Mouse (Mus musculus) MEL (cell line): ENCODE results near the gene Frmd4a. TPM values are rescaled to one million over a fixed set of nuclear protein-coding genes. Genes with fewer than 3 reads are reported as not detected.

Experiments used
- DNase-seq: peaks from one replicate; pipeline ENCODE4 v3.0.0; 2011; ENCODE audit warnings: low read depth, low spot score
- H3K27ac ChIP-seq: 2 replicates; pipeline ENCODE4 v1.5.1; 2012; ENCODE audit warnings: low read depth, mild to moderate bottlenecking, control low read depth, low read length, moderate library complexity; ENCODE audit not compliant: control insufficient read depth
- H3K27me3 ChIP-seq, 2 experiments: fragments of 150-350 bp in 1 of 2; sonication (generic) in 1 of 2; 2 replicates each; pipeline ENCODE4 v1.6.1; 2012; ENCODE audit warnings: low read length in 2 of 2, mild to moderate bottlenecking in 2 of 2, improper control_type of control experiment in 1 of 2, moderate library complexity in 1 of 2; ENCODE audit not compliant: insufficient read depth in 2 of 2, control insufficient read depth in 1 of 2
- H3K36me3 ChIP-seq, 2 experiments: 2 replicates each; pipeline ENCODE4 v1.6.1; 2012 to 2014; ENCODE audit warnings: low read length in 2 of 2, improper control_type of control experiment in 1 of 2, inconsistent platforms in 1 of 2, mild to moderate bottlenecking in 1 of 2; ENCODE audit not compliant: insufficient read depth in 2 of 2, control insufficient read depth in 1 of 2
- H3K4me1 ChIP-seq, 2 experiments: fragments of 150-350 bp in 1 of 2; sonication (generic) in 1 of 2; 2 replicates each; pipeline ENCODE4 v1.6.1; 2012; ENCODE audit warnings: low read length in 2 of 2, improper control_type of control experiment in 1 of 2, mild to moderate bottlenecking in 1 of 2; ENCODE audit not compliant: insufficient read depth in 2 of 2, control insufficient read depth in 1 of 2
- H3K4me3 ChIP-seq, 2 experiments: fragments of 150-350 bp in 1 of 2; sonication (generic) in 1 of 2; 2 replicates each; pipeline ENCODE4 v1.5.1; 2012; ENCODE audit warnings: low read depth in 2 of 2, low read length in 2 of 2, mild to moderate bottlenecking in 2 of 2, moderate library complexity in 2 of 2, control low read depth in 1 of 2, improper control_type of control experiment in 1 of 2; ENCODE audit not compliant: control insufficient read depth in 1 of 2, insufficient read depth in 1 of 2
- H3K79me2 ChIP-seq: 2 replicates; pipeline ENCODE4 v1.6.1; 2012; ENCODE audit warnings: mild to moderate bottlenecking, low read length, moderate library complexity; ENCODE audit not compliant: control insufficient read depth, poor library complexity, insufficient read depth
- H3K9ac ChIP-seq: 2 replicates; pipeline ENCODE4 v1.6.1; 2012; ENCODE audit warnings: low read depth, mild to moderate bottlenecking, control low read depth, low read length, moderate library complexity; ENCODE audit not compliant: control insufficient read depth, poor library complexity, severe bottlenecking
- H3K9me3 ChIP-seq: fragments of 150-350 bp; sonication (generic); replicated peaks from 2 replicates; pipeline ENCODE4 v1.6.1; 2012; ENCODE audit warnings: mild to moderate bottlenecking, low read length, improper control_type of control experiment, moderate library complexity; ENCODE audit not compliant: insufficient read depth
- BHLHE40 ChIP-seq: IDR thresholded peaks from 2 replicates; pipeline ENCODE4 v1.6.1; 2012; ENCODE audit warnings: low read depth, mild to moderate bottlenecking, inconsistent platforms, low read length, improper control_type of control experiment, borderline replicate concordance
- CHD1 ChIP-seq: IDR thresholded peaks from 2 replicates; pipeline ENCODE4 v1.6.1; 2012; ENCODE audit warnings: low read depth, mild to moderate bottlenecking, inconsistent platforms, low read length, improper control_type of control experiment
- CTCF ChIP-seq, 3 experiments: IDR thresholded peaks in 2 of 3; conservative IDR thresholded peaks in 1 of 3; 2 replicates each; pipeline ENCODE4 v1.5.1; 2011 to 2012; ENCODE audit warnings: low read length in 3 of 3, low read depth in 2 of 3, mild to moderate bottlenecking in 2 of 3, improper control_type of control experiment in 1 of 3, inconsistent platforms in 1 of 3, mixed read lengths in 1 of 3, moderate library complexity in 1 of 3; ENCODE audit not compliant: control insufficient read depth in 1 of 3, insufficient read depth in 1 of 3, poor library complexity in 1 of 3, severe bottlenecking in 1 of 3
- E2F4 ChIP-seq: IDR thresholded peaks from 2 replicates; pipeline ENCODE4 v1.6.1; 2011; ENCODE audit warnings: low read depth, low read length, improper control_type of control experiment, borderline replicate concordance
- ELF1 ChIP-seq: IDR thresholded peaks from 2 replicates; pipeline ENCODE4 v1.6.1; 2014; ENCODE audit warnings: low read depth, mild to moderate bottlenecking, inconsistent platforms, low read length, improper control_type of control experiment, moderate library complexity
- EP300 ChIP-seq, 2 experiments: IDR thresholded peaks; 2 replicates each; pipeline ENCODE4 v1.6.1; 2011; ENCODE audit warnings: improper control_type of control experiment in 2 of 2, low read length in 2 of 2, low read depth in 1 of 2, mild to moderate bottlenecking in 1 of 2
- ETS1 ChIP-seq: IDR thresholded peaks from 2 replicates; pipeline ENCODE4 v1.6.1; 2012; ENCODE audit warnings: low read depth, mild to moderate bottlenecking, inconsistent platforms, low read length, improper control_type of control experiment, moderate library complexity
- GABPA ChIP-seq: IDR thresholded peaks from 2 replicates; pipeline ENCODE4 v1.6.1; 2012; ENCODE audit warnings: low read depth, mild to moderate bottlenecking, inconsistent platforms, low read length, improper control_type of control experiment, moderate library complexity
- HCFC1 ChIP-seq: IDR thresholded peaks from 2 replicates; pipeline ENCODE4 v1.6.1; 2012; ENCODE audit warnings: low read depth, mild to moderate bottlenecking, inconsistent platforms, low read length, improper control_type of control experiment, moderate library complexity
- JUND ChIP-seq: IDR thresholded peaks from 2 replicates; pipeline ENCODE4 v1.6.1; 2011; ENCODE audit warnings: low read depth, mild to moderate bottlenecking, improper control_type of control experiment, low read length
- MAFK ChIP-seq: IDR thresholded peaks from 2 replicates; pipeline ENCODE4 v1.6.1; 2011; ENCODE audit warnings: low read depth, mild to moderate bottlenecking, low read length, improper control_type of control experiment, borderline replicate concordance
- MAX ChIP-seq: IDR thresholded peaks from 2 replicates; pipeline ENCODE4 v1.6.1; 2011; ENCODE audit warnings: low read length, improper control_type of control experiment
- MAZ ChIP-seq: IDR thresholded peaks from 2 replicates; pipeline ENCODE4 v1.6.1; 2012; ENCODE audit warnings: low read depth, mild to moderate bottlenecking, inconsistent platforms, low read length, improper control_type of control experiment
- MXI1 ChIP-seq: IDR thresholded peaks from 2 replicates; pipeline ENCODE4 v1.6.1; 2011; ENCODE audit warnings: mild to moderate bottlenecking, low read depth, low read length, improper control_type of control experiment
- MYB ChIP-seq: IDR thresholded peaks from 2 replicates; pipeline ENCODE4 v1.6.1; 2011; ENCODE audit warnings: mild to moderate bottlenecking, low read depth, low read length, improper control_type of control experiment
- MYC ChIP-seq: IDR thresholded peaks from 2 replicates; pipeline ENCODE4 v1.6.1; 2011; ENCODE audit warnings: low read depth, mild to moderate bottlenecking, low read length, improper control_type of control experiment, moderate library complexity
- NELFE ChIP-seq: IDR thresholded peaks from 2 replicates; pipeline ENCODE4 v1.6.1; 2011; ENCODE audit warnings: low read depth, low read length, improper control_type of control experiment
- POLR2A ChIP-seq, 2 experiments: IDR thresholded peaks; 2 replicates each; pipeline ENCODE4 v1.6.1; 2011 to 2012; ENCODE audit warnings: low read length in 2 of 2, mild to moderate bottlenecking in 2 of 2, control low read depth in 1 of 2, improper control_type of control experiment in 1 of 2, low read depth in 1 of 2, moderate library complexity in 1 of 2; ENCODE audit not compliant: control insufficient read depth in 1 of 2, insufficient read depth in 1 of 2, poor library complexity in 1 of 2
- POLR2AphosphoS2 ChIP-seq: IDR thresholded peaks from 2 replicates; pipeline ENCODE4 v1.6.1; 2011; ENCODE audit warnings: low read length, improper control_type of control experiment
- SIN3A ChIP-seq: IDR thresholded peaks from 2 replicates; pipeline ENCODE4 v1.6.1; 2012; ENCODE audit warnings: low read length, improper control_type of control experiment, inconsistent platforms
- SMC3 ChIP-seq: IDR thresholded peaks from 2 replicates; pipeline ENCODE4 v1.6.1; 2011; ENCODE audit warnings: low read depth, low read length, improper control_type of control experiment
- TAL1 ChIP-seq: IDR thresholded peaks from 2 replicates; pipeline ENCODE4 v1.6.1; 2012; ENCODE audit warnings: mild to moderate bottlenecking, inconsistent platforms, low read length, moderate library complexity, mixed read lengths
- TBP ChIP-seq: IDR thresholded peaks from 2 replicates; pipeline ENCODE4 v1.8.0; 2011; ENCODE audit warnings: low read depth, low read length, improper control_type of control experiment
- TCF12 ChIP-seq: IDR thresholded peaks from 2 replicates; pipeline ENCODE4 v1.6.1; 2014; ENCODE audit warnings: low read depth, mild to moderate bottlenecking, inconsistent platforms, low read length, improper control_type of control experiment, moderate library complexity
- USF1 ChIP-seq: IDR thresholded peaks from 2 replicates; pipeline ENCODE4 v1.6.1; 2014; ENCODE audit warnings: low read depth, mild to moderate bottlenecking, inconsistent platforms, low read length, improper control_type of control experiment, moderate library complexity
- USF2 ChIP-seq, 2 experiments: IDR thresholded peaks; 2 replicates each; pipeline ENCODE4 v1.6.1; 2011 to 2012; ENCODE audit warnings: improper control_type of control experiment in 2 of 2, low read length in 2 of 2, borderline replicate concordance in 1 of 2, inconsistent platforms in 1 of 2, low read depth in 1 of 2, mild to moderate bottlenecking in 1 of 2; ENCODE audit not compliant: insufficient read depth in 1 of 2
- ZC3H11A ChIP-seq: IDR thresholded peaks from 2 replicates; pipeline ENCODE4 v1.6.1; 2012; ENCODE audit warnings: low read depth, mild to moderate bottlenecking, inconsistent platforms, low read length, improper control_type of control experiment
- ZKSCAN1 ChIP-seq: IDR thresholded peaks from 2 replicates; pipeline ENCODE4 v1.6.1; 2012; ENCODE audit warnings: low read depth, mild to moderate bottlenecking, inconsistent platforms, low read length, improper control_type of control experiment, moderate library complexity
- ZMIZ1 ChIP-seq: IDR thresholded peaks from 2 replicates; pipeline ENCODE4 v1.6.1; 2012; ENCODE audit warnings: low read depth, mild to moderate bottlenecking, inconsistent platforms, low read length, improper control_type of control experiment, moderate library complexity
- ZNF384 ChIP-seq: IDR thresholded peaks from 2 replicates; pipeline ENCODE4 v1.6.1; 2012; ENCODE audit warnings: low read depth, mild to moderate bottlenecking, inconsistent platforms, low read length, improper control_type of control experiment
- polyA plus RNA-seq, 2 experiments: library from polyadenylated mRNA; stranded (reverse) in 1 of 2; unstranded in 1 of 2; fragments of >175 nt in 1 of 2; fragments of >200 nt in 1 of 2; gene quantifications; 2 replicates each; pipeline versions ENCODE4 v1.2.1 to v1.2.4; 2012; ENCODE audit warnings: low replicate concordance in 2 of 2, low read depth in 1 of 2; ENCODE audit not compliant: insufficient read length in 2 of 2, insufficient read depth in 1 of 2, missing spikeins in 1 of 2
- total RNA-seq: library from RNA; depleted of rRNA; stranded (reverse); fragments of 300-350 nt; gene quantifications from 2 replicates; pipeline ENCODE4 v1.2.3, GENCODE M21; 2012

The Frmd4a gene
- total and polyA plus RNA-seq, 3 experiments: 6.4 to 14.4 TPM; not detected in 1

DNA sequence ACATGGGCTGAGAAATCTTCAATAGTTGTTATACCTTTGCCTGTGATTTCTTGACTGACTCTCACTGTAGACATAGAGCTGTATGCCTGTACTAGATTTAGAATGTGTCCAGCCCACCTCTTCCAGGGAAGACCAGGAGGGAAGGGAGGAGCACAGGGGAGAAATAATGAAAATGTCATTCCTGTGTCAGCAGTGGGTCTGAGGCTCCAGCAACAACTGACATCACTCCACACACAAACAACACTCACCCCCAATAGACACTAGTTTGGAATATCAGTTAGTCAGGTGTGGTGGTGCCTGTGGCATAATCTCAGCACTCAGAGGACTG is 82.2 kb downstream of the Frmd4a start:
- Histone ChIP-seq H3K36me3 (no peaks in the 10 kb centered on the region), H3K27me3 (no peaks in the 10 kb centered on the region), H3K79me2 (no peaks in the 10 kb centered on the region), H3K27ac (no peak overlapping the region), H3K4me3 (no peak overlapping the region), H3K4me1 (no peaks in the 10 kb centered on the region), H3K9me3 (no peaks in the 10 kb centered on the region), H3K9ac (no peak overlapping the region)
- DNase-seq: no peak
- no peak for TF ChIP-seq CHD1
- TF ChIP-seq TCF12: no peak
- TF ChIP-seq HCFC1: no peak
- TF ChIP-seq POLR2A (IDR thresholded peaks at IDR 0.05; ENCODE audit: control insufficient read depth in 1 of 2, insufficient read depth in 1 of 2, low read depth in 1 of 2, low read length in 2 of 2, poor library complexity in 1 of 2): no peak
- no peak for TF ChIP-seq E2F4
- TF ChIP-seq MAX: no peak
- TF ChIP-seq USF1: no peak
- TF ChIP-seq MYB: no peak
- no peak for TF ChIP-seq EP300 (IDR thresholded peaks at IDR 0.05; ENCODE audit: low read depth in 1 of 2, low read length in 2 of 2)
- TF ChIP-seq CTCF (IDR thresholded peaks at IDR 0.05 in 2 of 3, conservative IDR thresholded peaks at IDR 0.05 in 1 of 3; ENCODE audit: control insufficient read depth in 1 of 3, insufficient read depth in 1 of 3, low read depth in 2 of 3, low read length in 3 of 3, poor library complexity in 1 of 3, severe bottlenecking in 1 of 3): no peak
- no peak for TF ChIP-seq ZNF384
- no peak for TF ChIP-seq MAZ

DNA sequence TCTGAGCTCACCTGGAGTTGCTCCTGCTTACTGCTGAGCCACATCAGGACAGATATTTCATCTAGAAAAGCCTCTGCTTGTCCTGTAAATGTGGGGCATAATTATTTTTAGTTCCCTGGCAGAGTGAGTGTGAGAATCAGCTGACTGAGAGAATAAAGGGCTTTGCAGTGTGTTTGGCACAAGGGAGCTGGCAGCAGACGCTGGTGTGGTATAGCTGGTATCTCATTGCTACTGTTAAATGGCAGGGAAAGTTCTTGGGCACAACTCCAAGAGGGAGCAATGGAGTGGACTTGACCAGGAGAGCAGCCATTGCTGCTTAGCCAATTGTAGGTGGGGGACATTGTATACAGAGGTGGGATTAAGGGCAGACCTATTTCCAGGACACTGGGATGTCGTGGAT is 83.9 kb downstream of the Frmd4a start:
- Histone ChIP-seq H3K79me2 (no peaks in the 10 kb centered on the region), H3K27me3 (no peaks in the 10 kb centered on the region), H3K4me1 (no peaks in the 10 kb centered on the region), H3K4me3 (no peak overlapping the region), H3K36me3 (no peaks in the 10 kb centered on the region)
- TF ChIP-seq MYC (no peak), ZC3H11A (no peak), SIN3A (no peak), MAFK (no peak), MYB (no peak), SMC3 (no peak), JUND (no peak), BHLHE40 (no peak), TCF12 (no peak), ETS1 (no peak), TBP (no peak), MXI1 (no peak), NELFE (no peak), TAL1 (no peak), ZMIZ1 (no peak), GABPA (no peak), ZKSCAN1 (no peak), ELF1 (no peak), POLR2AphosphoS2 (no peak), USF2 (IDR thresholded peaks at IDR 0.05; ENCODE audit: borderline replicate concordance in 1 of 2, insufficient read depth in 1 of 2, low read depth in 1 of 2, low read length in 2 of 2) (no peak)
- TF ChIP-seq, all 39 proteins: peak for 0
- no peaks in the 10 kb centered on the region for H3K9me3 ChIP-seq
- no peak overlapping the region for H3K27ac ChIP-seq
- no peak overlapping the region for H3K9ac ChIP-seq
- no peak for DNase-seq
